Comparison of ENCODE assay signal across 8 mouse cellular contexts in genomic region chr1:74390924-74391748, GRCm38 (mm10). TPM values are rescaled to one million over a fixed set of nuclear protein-coding genes. Genes with fewer than 3 reads are reported as not detected.
A peak's percentile ranks its signal among the peaks of the same experiment; 100 is the strongest.
DNase-seq lines count a peak whose midpoint lies in the region; ATAC-seq and TF ChIP-seq lines count a peak whose summit lies in the region.

Ctdsp1 (plus strand) TSS chr1:74391509.

- H3K4me3 ChIP-seq in forebrain, embryonic 12.5 days (replicated peaks) = peak within 1 kb of the TSS; percentile 85
- peak within 1 kb of the TSS; percentile 76 for H3K4me3 ChIP-seq in heart, postnatal 0 days (ENCODE audit: low read depth, low read length)
- H3K4me3 ChIP-seq in liver, embryonic 16.5 days (ENCODE audit: low read depth, low read length) = peak within 1 kb of the TSS; percentile 94
- peak within 1 kb of the TSS; percentile 93 for H3K4me3 ChIP-seq in neural tube, embryonic 13.5 days
- H3K4me3 ChIP-seq in testis, adult 2 months (ENCODE audit: control insufficient read depth, low read depth, low read length) = peak within 1 kb of the TSS; percentile 89

- H3K27ac ChIP-seq in forebrain, embryonic 12.5 days = peak within 1 kb of the TSS; percentile 88
- peak within 1 kb of the TSS; percentile 98 for H3K27ac ChIP-seq in heart, postnatal 0 days (ENCODE audit: low read depth)
- H3K27ac ChIP-seq in liver, embryonic 16.5 days (ENCODE audit: low read length) = peak within 1 kb of the TSS; percentile 98
- H3K27ac ChIP-seq in neural tube, embryonic 13.5 days (replicated peaks) = peak within 1 kb of the TSS; percentile 87
- peak within 1 kb of the TSS; percentile 77 for H3K27ac ChIP-seq in testis, adult 2 months (ENCODE audit: control insufficient read depth, insufficient read depth, low read depth, low read length)

- TF ChIP-seq EP300 in heart, postnatal 0 days (IDR thresholded peaks at IDR 0.05; ENCODE audit: low read depth) = peak; percentile 74

- H3K9ac ChIP-seq in forebrain, embryonic 12.5 days = peak within 1 kb of the TSS; percentile 88
- peak within 1 kb of the TSS; percentile 97 for H3K9ac ChIP-seq in heart, postnatal 0 days (replicated peaks; ENCODE audit: low read depth, low read length)
- peak within 1 kb of the TSS; percentile 98 for H3K9ac ChIP-seq in liver, embryonic 16.5 days (ENCODE audit: low read depth, low read length)
- H3K9ac ChIP-seq in neural tube, embryonic 13.5 days = peak within 1 kb of the TSS; percentile 88

- peak; percentile 80 for ATAC-seq in forebrain, embryonic 12.5 days (ENCODE audit: low FRiP score)
- peak; percentile 82 for ATAC-seq in heart, postnatal 0 days (ENCODE audit: insufficient read depth, low read depth)
- ATAC-seq in liver, embryonic 16.5 days (ENCODE audit: low read depth) = peak; percentile 75
- peak; percentile 80 for ATAC-seq in neural tube, embryonic 13.5 days (ENCODE audit: low read depth)

- peak; percentile 40; the same call in 1 of the 2 replicates for TF ChIP-seq POLR2A in testis, adult 2 months (IDR thresholded peaks at IDR 0.05; ENCODE audit: control insufficient read depth, low read depth, low read length)

- 0 out of 2 replicates have a peak, but pooled peaks have one; percentile 5 for TF ChIP-seq CTCF in heart, postnatal 0 days (IDR thresholded peaks at IDR 0.05; ENCODE audit: low read depth)
- TF ChIP-seq CTCF in testis, adult 2 months (IDR thresholded peaks at IDR 0.05; ENCODE audit: control insufficient read depth, insufficient read depth, insufficient replicate concordance, low read depth, low read length) = no peak

- peaks cover 34% of the 10 kb centered on the region for H3K4me1 ChIP-seq in forebrain, embryonic 12.5 days
- peaks cover 20% of the 10 kb centered on the region for H3K4me1 ChIP-seq in heart, postnatal 0 days (ENCODE audit: control insufficient read depth, insufficient read depth)
- peaks cover 63% of the 10 kb centered on the region for H3K4me1 ChIP-seq in liver, embryonic 16.5 days (ENCODE audit: control insufficient read depth, low read depth, low read length)
- peaks cover 46% of the 10 kb centered on the region for H3K4me1 ChIP-seq in neural tube, embryonic 13.5 days (replicated peaks)
- peaks cover 32% of the 10 kb centered on the region for H3K4me1 ChIP-seq in testis, adult 2 months (ENCODE audit: control insufficient read depth, insufficient read depth, low read length)

- H3K4me2 ChIP-seq in forebrain, embryonic 12.5 days = peak within 1 kb of the TSS; percentile 97
- peak within 1 kb of the TSS; percentile 94 for H3K4me2 ChIP-seq in heart, postnatal 0 days (ENCODE audit: low read depth, low read length)
- peak within 1 kb of the TSS; percentile 99 for H3K4me2 ChIP-seq in liver, embryonic 16.5 days (ENCODE audit: low read depth, low read length)
- peak within 1 kb of the TSS; percentile 95 for H3K4me2 ChIP-seq in neural tube, embryonic 13.5 days

- peaks cover 20% of the 10 kb centered on the region for H3K36me3 ChIP-seq in forebrain, embryonic 12.5 days (replicated peaks)
- peaks cover 21% of the 10 kb centered on the region for H3K36me3 ChIP-seq in heart, postnatal 0 days (replicated peaks; ENCODE audit: control insufficient read depth, insufficient read depth, low read length)
- peaks cover 20% of the 10 kb centered on the region for H3K36me3 ChIP-seq in liver, embryonic 16.5 days (ENCODE audit: control insufficient read depth, insufficient read depth)
- peaks cover 19% of the 10 kb centered on the region for H3K36me3 ChIP-seq in neural tube, embryonic 13.5 days
- no peaks in the 10 kb centered on the region for H3K36me3 ChIP-seq in testis, adult 2 months (ENCODE audit: control insufficient read depth, insufficient read depth, low read length)

- H3K9me3 ChIP-seq in forebrain, embryonic 12.5 days = no peaks in the 10 kb centered on the region
- H3K9me3 ChIP-seq in heart, postnatal 0 days (replicated peaks; ENCODE audit: control insufficient read depth, low read length) = no peaks in the 10 kb centered on the region
- H3K9me3 ChIP-seq in liver, embryonic 16.5 days (replicated peaks; ENCODE audit: control insufficient read depth, low read length) = no peaks in the 10 kb centered on the region
- no peaks in the 10 kb centered on the region for H3K9me3 ChIP-seq in neural tube, embryonic 13.5 days

- 2% methylated on average over 51 of the region's 51 CpGs for WGBS in forebrain, embryonic 12.5 days
- WGBS in heart, postnatal 0 days = 5% methylated on average over 49 of the region's 51 CpGs
- WGBS in liver, embryonic 16.5 days (ENCODE audit: insufficient replicate concordance) = 2% methylated on average over 47 of the region's 51 CpGs
- 2% methylated on average over 51 of the region's 51 CpGs for WGBS in neural tube, embryonic 13.5 days

- peaks cover 27% of the 10 kb centered on the region for H3K27me3 ChIP-seq in forebrain, embryonic 12.5 days
- no peaks in the 10 kb centered on the region for H3K27me3 ChIP-seq in heart, postnatal 0 days (ENCODE audit: control insufficient read depth, insufficient read depth, low read length)
- H3K27me3 ChIP-seq in liver, embryonic 16.5 days (ENCODE audit: control insufficient read depth, insufficient read depth, low read depth, low read length) = no peaks in the 10 kb centered on the region
- peaks cover 15% of the 10 kb centered on the region for H3K27me3 ChIP-seq in neural tube, embryonic 13.5 days
- H3K27me3 ChIP-seq in testis, adult 2 months (ENCODE audit: control insufficient read depth, insufficient read depth, low read length) = no peaks in the 10 kb centered on the region

- peak; percentile 83 to 91 for DNase-seq in CD8-positive naive resting alpha-beta T cell, adult 2 months (ENCODE audit: low read depth in 2 of 2, low spot score in 2 of 2)
- peak; percentile 83 for DNase-seq in c-Kit-positive CD71-positive TER-119-negative erythroid progenitor cells, embryonic 14.5 days (ENCODE audit: low read depth)
- peak; percentile 99 for DNase-seq in heart, postnatal 0 days (ENCODE audit: low spot score)
- DNase-seq in kidney, postnatal 4 days = peak; percentile 98 to 99

RNA-seq across cellular contexts. Expression of gene Ctdsp1, which starts in this region (rescaled TPM):
- polyA plus RNA-seq in forebrain, embryonic 12.5 days (2016; fragmentation: Nextera tagmentation; extraction: Ambion mirVana) = 33.1 and 33.3 TPM in 2 replicates
- 82.6 and 106 TPM in 2 replicates for total RNA-seq in heart, postnatal 0 days (2014; rRNA removed; ENCODE audit: low replicate concordance)
- polyA plus RNA-seq in heart, postnatal 0 days (2015; fragmentation: Nextera tagmentation; extraction: Ambion mirVana) = 38.0 and 38.4 TPM in 2 replicates
- 45.9 and 48.6 TPM in 2 replicates for polyA plus RNA-seq in liver, embryonic 16.5 days (2015; fragmentation: Nextera tagmentation; extraction: Ambion mirVana)
- 22.5 and 27.1 TPM in 2 replicates for polyA plus RNA-seq in neural tube, embryonic 13.5 days (2015; fragmentation: Nextera tagmentation; extraction: Ambion mirVana)
- 12.1 and 13.6 TPM in 2 replicates for polyA plus RNA-seq in testis, adult 2 months (2012; rRNA removed)

Comparison
In these comparisons a context has a peak if more than half of its experiments do, and no peak if none do; other contexts are left out.
1. Peak in every context shown above with its lines: DNase-seq, ATAC-seq, H3K4me3 ChIP-seq and H3K27ac ChIP-seq.